Mouse (Mus musculus): ENCODE data around the gene Ap2b1. TPM values are rescaled to one million over a fixed set of nuclear protein-coding genes. Genes with fewer than 3 reads are reported as not detected.
"Not testable (repeated sequence)": the region's sequence is repeated elsewhere in the genome, so short reads cannot be mapped to it uniquely, and the experiment has no call there.

The Ap2b1 gene
- total RNA-seq (2014; rRNA removed) (208 and 209 TPM in 2 replicates), polyA plus RNA-seq (2015; fragmentation: Nextera tagmentation; extraction: Ambion mirVana) (86.3 and 94.8 TPM in 2 replicates)

DNA sequence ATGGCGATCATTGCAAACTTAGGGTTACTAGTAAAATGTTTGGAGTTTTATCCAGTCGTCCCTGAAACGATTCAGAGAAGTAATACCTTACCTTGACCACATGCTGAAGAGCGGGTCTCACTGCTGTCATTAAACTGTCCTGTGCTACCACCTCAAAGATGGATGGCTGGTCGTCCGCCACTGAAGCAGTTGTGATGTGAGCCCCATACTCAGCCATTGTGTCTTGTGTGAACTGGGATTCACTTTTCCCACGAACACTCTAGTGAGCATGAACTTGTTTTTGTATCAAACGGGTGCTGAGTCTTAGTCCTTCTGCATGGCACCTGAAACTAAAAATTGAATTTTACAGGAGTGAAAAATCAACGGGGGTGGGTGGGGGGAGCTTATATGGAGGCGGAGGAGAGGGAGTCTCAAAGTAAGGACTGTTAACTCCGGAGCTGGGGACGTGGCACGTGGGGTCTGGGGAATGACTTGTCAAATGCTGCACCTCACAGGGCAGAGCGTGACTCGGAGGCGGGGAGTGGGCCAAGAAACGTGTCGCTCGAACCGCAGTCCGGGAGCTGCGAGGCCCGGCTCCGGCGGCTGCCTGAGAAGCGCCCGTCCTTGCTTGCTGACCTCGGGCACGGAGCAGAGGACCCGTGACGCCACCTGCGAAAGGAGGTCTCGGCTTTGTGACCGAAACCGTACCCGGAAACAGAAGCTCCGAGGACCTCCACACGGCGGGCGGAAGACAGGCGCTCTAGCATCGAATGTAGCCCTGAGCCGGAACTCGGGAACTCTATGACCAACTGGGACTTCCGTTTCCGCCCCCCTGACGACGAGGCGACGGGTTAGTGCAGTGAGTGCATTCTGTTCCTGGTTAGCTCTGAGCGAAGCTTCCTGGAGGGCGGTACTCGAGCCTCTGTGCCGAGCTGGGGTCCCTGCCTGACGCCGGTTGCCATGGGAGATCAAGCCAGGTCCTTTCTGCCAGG, at the start of gene Ap2b1:
TSS of gene Ap2b1 (plus strand) at position 800 of the 971 bp plus-strand sequence.
- Histone ChIP-seq H3K4me1 (ENCODE audit: insufficient read depth, low read length) (peaks cover 12% of the 10 kb centered on the region), H3K27me3 (ENCODE audit: insufficient read depth, low read length) (no peaks in the 10 kb centered on the region), H3K9me3 (ENCODE audit: low read length) (no peaks in the 10 kb centered on the region), H3K4me2 (ENCODE audit: low read depth, low read length) (peak within 1 kb of the TSS; percentile 71), H3K27ac (peak within 1 kb of the TSS; percentile 89), H3K9ac (replicated peaks; ENCODE audit: low read length) (peak within 1 kb of the TSS; percentile 61), H3K36me3 (ENCODE audit: insufficient read depth, low read length) (0 out of 2 replicates have a peak, but pooled peaks cover 5% of the 10 kb centered on the region), H3K4me3 (ENCODE audit: low read length) (peak within 1 kb of the TSS; percentile 54)
- peak; percentile 97 for DNase-seq (ENCODE audit: low spot score)
- ATAC-seq: peak; percentile 96
- TF ChIP-seq CTCF (IDR thresholded peaks at IDR 0.05; ENCODE audit: low read depth): no peak
- WGBS: 2% methylated on average over 56 of the region's 56 CpGs

DNA sequence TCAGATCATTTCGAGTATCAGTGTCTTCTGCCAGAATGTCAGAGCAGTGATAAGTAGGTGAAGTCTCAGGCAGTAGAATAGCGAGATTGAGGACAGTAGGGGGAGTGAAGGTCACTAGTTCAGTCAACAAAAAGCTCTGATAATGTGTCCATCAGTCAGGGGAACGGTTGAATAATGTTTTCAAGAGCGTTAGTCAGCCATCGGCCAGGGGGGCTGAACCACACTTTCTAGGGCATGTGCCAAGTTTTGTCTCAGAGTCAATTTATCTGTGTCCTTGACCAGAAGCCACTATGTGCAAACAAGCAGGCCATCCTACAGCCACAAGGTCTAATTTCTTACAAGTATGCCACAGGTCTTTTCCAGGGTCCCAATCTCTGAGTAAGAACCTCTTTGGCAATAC, 41.6 kb upstream of the Ap2b1 start:
- H3K27me3 ChIP-seq (ENCODE audit: insufficient read depth, low read length); H3K9ac ChIP-seq (replicated peaks; ENCODE audit: low read length); H3K4me2 ChIP-seq (ENCODE audit: low read depth, low read length); H3K4me3 ChIP-seq (ENCODE audit: low read length); H3K9me3 ChIP-seq (ENCODE audit: low read length); ATAC-seq; H3K36me3 ChIP-seq (ENCODE audit: insufficient read depth, low read length); DNase-seq (ENCODE audit: low spot score); H3K4me1 ChIP-seq (ENCODE audit: insufficient read depth, low read length); H3K27ac ChIP-seq: not testable (repeated sequence)
- 46% methylated on average over 5 of the region's 5 CpGs for WGBS

DNA sequence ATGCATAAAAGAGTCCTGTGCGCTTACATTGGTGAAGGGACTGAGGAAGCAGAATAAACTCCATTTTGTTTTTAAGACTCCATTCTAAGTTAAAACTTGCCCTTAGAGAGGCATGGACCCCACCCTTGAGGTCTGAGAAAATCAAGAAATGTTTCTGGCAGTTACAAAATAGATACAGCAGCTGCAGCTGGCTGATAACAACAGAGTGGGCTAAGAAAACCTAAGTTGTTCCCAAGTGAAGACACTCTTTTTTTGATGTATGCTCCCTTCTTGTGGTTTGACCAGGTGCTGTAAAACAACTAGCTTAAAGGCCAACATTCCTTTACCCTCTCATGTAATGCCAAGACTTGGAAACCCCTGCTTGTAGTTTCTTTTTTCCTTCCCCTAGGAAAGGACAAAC, 36.2 kb upstream of the Ap2b1 start:
- WGBS: 98% methylated on average over 1 of the region's 1 CpGs
- ATAC-seq (no peak), DNase-seq (ENCODE audit: low spot score) (no peak)
- TF ChIP-seq CTCF (IDR thresholded peaks at IDR 0.05; ENCODE audit: low read depth): no peak
- Histone ChIP-seq H3K9me3 (ENCODE audit: low read length) (no peaks in the 10 kb centered on the region), H3K27me3 (ENCODE audit: insufficient read depth, low read length) (no peaks in the 10 kb centered on the region), H3K9ac (replicated peaks; ENCODE audit: low read length) (no peak overlapping the region), H3K36me3 (ENCODE audit: insufficient read depth, low read length) (no peaks in the 10 kb centered on the region), H3K4me1 (ENCODE audit: insufficient read depth, low read length) (no peaks in the 10 kb centered on the region), H3K27ac (no peak overlapping the region), H3K4me3 (ENCODE audit: low read length) (no peak overlapping the region), H3K4me2 (ENCODE audit: low read depth, low read length) (no peak overlapping the region)

DNA sequence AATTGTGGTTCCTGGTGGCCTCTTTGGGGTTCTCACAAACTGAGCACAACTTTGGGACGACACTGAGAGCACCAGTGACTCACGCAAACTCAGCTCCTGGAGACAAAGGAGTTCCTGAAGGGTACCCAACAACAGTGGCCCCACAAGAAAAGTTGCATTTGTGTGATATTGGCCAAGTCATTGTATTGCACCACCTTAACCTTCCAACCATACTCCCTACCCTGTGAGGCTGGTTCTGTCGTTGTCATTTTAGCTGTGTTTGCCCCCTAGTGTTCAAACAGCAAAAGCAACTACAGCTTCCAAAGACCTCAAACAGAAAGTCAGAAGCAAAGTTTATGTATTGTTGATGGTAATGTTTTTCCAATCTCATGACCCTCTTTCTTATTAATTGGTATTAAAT, 35.7 kb upstream of the Ap2b1 start:
- WGBS: 59% methylated on average over 3 of the region's 3 CpGs
- no peaks in the 10 kb centered on the region for H3K27me3 ChIP-seq (ENCODE audit: insufficient read depth, low read length)
- TF ChIP-seq CTCF (IDR thresholded peaks at IDR 0.05; ENCODE audit: low read depth): peak; percentile 67
- no peaks in the 10 kb centered on the region for H3K36me3 ChIP-seq (ENCODE audit: insufficient read depth, low read length)
- H3K4me1 ChIP-seq (ENCODE audit: insufficient read depth, low read length): no peaks in the 10 kb centered on the region
- peak; percentile 30 for DNase-seq (ENCODE audit: low spot score)
- no peak overlapping the region for H3K4me3 ChIP-seq (ENCODE audit: low read length)
- no peak overlapping the region for H3K9ac ChIP-seq (replicated peaks; ENCODE audit: low read length)
- no peak for ATAC-seq
- H3K27ac ChIP-seq: no peak overlapping the region
- no peaks in the 10 kb centered on the region for H3K9me3 ChIP-seq (ENCODE audit: low read length)
- no peak overlapping the region for H3K4me2 ChIP-seq (ENCODE audit: low read depth, low read length)

DNA sequence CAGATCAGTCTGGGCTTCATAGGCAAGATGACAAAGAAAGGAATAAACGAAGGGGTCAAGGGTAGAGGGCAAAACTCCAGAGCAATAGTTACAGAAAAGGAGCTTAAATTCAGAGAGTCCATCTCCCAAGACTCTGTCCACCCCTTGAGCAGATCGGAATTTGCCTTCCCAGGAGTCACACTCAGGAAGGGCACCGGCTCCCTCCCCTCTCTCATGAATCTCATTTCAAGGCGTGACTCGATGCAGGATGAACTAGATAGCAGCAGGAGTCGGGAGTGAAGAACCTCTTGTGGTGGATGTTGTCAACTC, 28.0 kb upstream of the Ap2b1 start:
- peaks cover 6% of the 10 kb centered on the region; the same call in 1 of the 2 replicates for H3K4me1 ChIP-seq (ENCODE audit: insufficient read depth, low read length)
- TF ChIP-seq CTCF (IDR thresholded peaks at IDR 0.05; ENCODE audit: low read depth): no peak; the same call in 1 of the 2 replicates
- WGBS: 0% methylated on average over 6 of the region's 6 CpGs
- DNase-seq (ENCODE audit: low spot score) (no peak), ATAC-seq (peak; percentile 57)
- peak overlapping the region; percentile 91 for H3K27ac ChIP-seq
- H3K9me3 ChIP-seq (ENCODE audit: low read length): no peaks in the 10 kb centered on the region
- H3K36me3 ChIP-seq (ENCODE audit: insufficient read depth, low read length): no peaks in the 10 kb centered on the region
- no peaks in the 10 kb centered on the region for H3K27me3 ChIP-seq (ENCODE audit: insufficient read depth, low read length)
- peak overlapping the region; percentile 51 for H3K4me3 ChIP-seq (ENCODE audit: low read length)
- peak overlapping the region; percentile 66 for H3K9ac ChIP-seq (replicated peaks; ENCODE audit: low read length)
- H3K4me2 ChIP-seq (ENCODE audit: low read depth, low read length): peak overlapping the region; percentile 59

DNA sequence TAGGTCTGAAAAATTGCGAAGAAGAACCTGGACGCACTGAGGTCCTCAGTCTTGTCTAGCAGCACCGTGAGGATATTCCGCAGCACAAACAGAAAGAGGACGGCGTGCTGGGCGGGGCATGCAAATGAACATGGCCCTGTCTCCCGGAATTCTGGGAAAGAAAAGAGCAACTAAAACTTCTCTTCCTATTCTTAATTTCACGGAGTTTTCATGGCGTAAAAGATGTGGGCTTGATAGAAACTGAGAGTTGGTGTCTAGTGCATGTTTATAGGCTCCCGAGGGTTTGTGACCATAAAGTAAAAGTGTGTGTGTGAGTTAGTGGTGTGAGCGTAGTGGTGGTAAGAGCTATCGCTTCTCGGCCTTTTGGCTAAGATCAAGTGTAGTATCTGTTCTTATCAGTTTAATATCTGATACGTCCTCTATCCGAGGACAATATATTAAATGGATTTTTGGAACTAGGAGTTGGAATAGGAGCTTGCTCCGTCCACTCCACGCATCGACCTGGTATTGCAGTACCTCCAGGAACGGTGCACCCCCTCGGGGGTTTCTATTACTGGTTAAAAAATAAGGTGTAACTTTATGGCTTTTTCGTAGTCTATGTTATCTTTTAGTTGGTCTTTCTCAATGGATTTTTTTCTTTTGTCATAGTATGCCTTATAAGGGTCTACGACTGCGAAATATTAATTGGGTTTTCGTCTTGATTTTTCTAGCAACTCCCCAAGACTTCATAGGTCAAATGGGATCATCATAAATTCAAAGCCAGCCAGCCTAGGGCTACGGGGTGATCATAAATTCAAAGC, 27.5 kb upstream of the Ap2b1 start:
- ATAC-seq: peak; percentile 91
- peaks cover 6% of the 10 kb centered on the region; the same call in 1 of the 2 replicates for H3K4me1 ChIP-seq (ENCODE audit: insufficient read depth, low read length)
- H3K4me2 ChIP-seq (ENCODE audit: low read depth, low read length): peak overlapping the region; percentile 59
- under 1% methylated on average over 26 of the region's 26 CpGs for WGBS
- H3K4me3 ChIP-seq (ENCODE audit: low read length): peak overlapping the region; percentile 51
- no peaks in the 10 kb centered on the region for H3K9me3 ChIP-seq (ENCODE audit: low read length)
- peak overlapping the region; percentile 66 for H3K9ac ChIP-seq (replicated peaks; ENCODE audit: low read length)
- H3K27me3 ChIP-seq (ENCODE audit: insufficient read depth, low read length): no peaks in the 10 kb centered on the region
- no peak; the same call in none of the 2 replicates for TF ChIP-seq CTCF (IDR thresholded peaks at IDR 0.05; ENCODE audit: low read depth)
- no peaks in the 10 kb centered on the region for H3K36me3 ChIP-seq (ENCODE audit: insufficient read depth, low read length)
- DNase-seq (ENCODE audit: low spot score): peak; percentile 89
- H3K27ac ChIP-seq: peak overlapping the region; percentile 91
